Mouse (Mus musculus) E14TG2a.4 (cell line): ENCODE results near the gene Tnk2.

ENCODE experiments used
- CTCF ChIP-seq: conservative IDR thresholded peaks from 2 replicates; pipeline ENCODE4 v1.5.1; 2014; ENCODE audit warnings: low read length
- NANOG ChIP-seq: IDR thresholded peaks from 2 replicates; pipeline ENCODE4 v1.6.1; 2014; ENCODE audit warnings: borderline replicate concordance, low read length, mixed read lengths
- POU5F1 ChIP-seq: IDR thresholded peaks from 2 replicates; pipeline ENCODE4 v1.6.1; 2014; ENCODE audit warnings: low read length, borderline replicate concordance

DNA sequence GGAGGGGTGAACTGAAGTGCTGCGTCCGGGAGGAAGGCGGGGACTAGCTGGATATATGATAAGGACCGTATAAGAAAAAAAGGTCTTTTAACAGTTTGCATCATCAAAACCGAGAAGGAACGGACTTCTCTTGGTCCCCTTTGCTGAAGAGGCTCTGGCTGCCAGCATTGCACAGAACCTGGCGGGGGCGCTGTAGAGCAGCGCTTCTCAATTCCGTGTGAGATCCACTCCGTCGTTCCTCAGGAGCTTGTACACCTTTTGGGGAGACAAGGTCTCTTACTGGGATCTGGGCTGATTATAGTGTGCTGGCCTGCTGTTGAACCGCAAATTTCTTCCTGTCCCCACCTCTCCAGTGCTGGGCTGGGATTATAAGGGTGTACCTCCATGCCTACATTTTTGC lies 71.7 kb downstream of the Tnk2 start:
- peak; percentile 92 for TF ChIP-seq CTCF
- TF ChIP-seq NANOG, result no peak
- no peak for TF ChIP-seq POU5F1
